In genomic region chr1:191963948-191964772, GRCm38 (mm10) we compare ENCODE assay signal across 8 mouse cellular contexts. TPM values are rescaled to one million over a fixed set of nuclear protein-coding genes. Genes with fewer than 3 reads are reported as not detected.
DNase-seq lines count a peak whose midpoint lies in the region; ATAC-seq and TF ChIP-seq lines count a peak whose summit lies in the region.

No protein-coding gene starts in this region.

- H3K4me1 ChIP-seq in heart, embryonic 16.5 days (ENCODE audit: control insufficient read depth, insufficient read depth, low read length) = no peaks in the 10 kb centered on the region
- H3K4me1 ChIP-seq in liver, embryonic 13.5 days (replicated peaks) = peaks cover 8% of the 10 kb centered on the region
- H3K4me1 ChIP-seq in stomach, embryonic 15.5 days = 0 out of 2 replicates have a peak, but pooled peaks cover 4% of the 10 kb centered on the region

- peak; percentile 70 for TF ChIP-seq CTCF in brain, embryonic 14.5 days (IDR thresholded peaks at IDR 0.05; ENCODE audit: borderline replicate concordance, extremely low read depth, insufficient read depth, insufficient read length)

- no peaks in the 10 kb centered on the region for H3K27me3 ChIP-seq in heart, embryonic 16.5 days (ENCODE audit: control insufficient read depth, insufficient read depth, low read length)
- H3K27me3 ChIP-seq in liver, embryonic 13.5 days = no peaks in the 10 kb centered on the region; the same call in 1 of the 2 replicates
- H3K27me3 ChIP-seq in stomach, embryonic 15.5 days (replicated peaks) = no peaks in the 10 kb centered on the region

- no peaks in the 10 kb centered on the region for H3K36me3 ChIP-seq in heart, embryonic 16.5 days (ENCODE audit: control insufficient read depth, insufficient read depth)
- H3K36me3 ChIP-seq in liver, embryonic 13.5 days = no peaks in the 10 kb centered on the region
- H3K36me3 ChIP-seq in stomach, embryonic 15.5 days = no peaks in the 10 kb centered on the region

- ATAC-seq in CD4-positive, CD25-positive, alpha-beta regulatory T cell, adult 4 months = peak; percentile 67
- peak; percentile 81 for ATAC-seq in erythroid progenitor cell, adult 5-6 weeks (replicated peaks; ENCODE audit: low FRiP score, poor library complexity, severe bottlenecking)
- peak; percentile 75 for ATAC-seq in heart, embryonic 16.5 days (replicated peaks; ENCODE audit: extremely low read depth, insufficient read depth, low FRiP score)
- ATAC-seq in liver, embryonic 13.5 days (ENCODE audit: low read depth) = peak; percentile 84
- ATAC-seq in stomach, embryonic 15.5 days (ENCODE audit: insufficient read depth, low FRiP score, low read depth) = peak; percentile 87

- WGBS in heart, embryonic 16.5 days = 31% methylated on average over 7 of the region's 8 CpGs
- WGBS in liver, embryonic 13.5 days (ENCODE audit: insufficient replicate concordance) = 16% methylated on average over 8 of the region's 8 CpGs
- WGBS in stomach, embryonic 15.5 days = 21% methylated on average over 8 of the region's 8 CpGs

- no peak overlapping the region for H3K9ac ChIP-seq in heart, embryonic 16.5 days (ENCODE audit: low read length)
- H3K9ac ChIP-seq in liver, embryonic 13.5 days = no peak overlapping the region
- no peak overlapping the region for H3K9ac ChIP-seq in stomach, embryonic 15.5 days

- no peak for TF ChIP-seq POLR2A in brain, embryonic 14.5 days (IDR thresholded peaks at IDR 0.05; ENCODE audit: borderline replicate concordance, extremely low read depth, insufficient read depth, insufficient read length, poor library complexity, severe bottlenecking)

- H3K4me2 ChIP-seq in heart, embryonic 16.5 days (ENCODE audit: low read depth, low read length) = no peak overlapping the region
- H3K4me2 ChIP-seq in liver, embryonic 13.5 days = no peak overlapping the region
- no peak overlapping the region for H3K4me2 ChIP-seq in stomach, embryonic 15.5 days

- DNase-seq in brain, embryonic 14.5 days (ENCODE audit: low read depth) = peak; percentile 67
- DNase-seq in kidney, postnatal 25 days = peak; percentile 96 to 98
- peak; percentile 76 for DNase-seq in liver, embryonic 13.5 days
- peak; percentile 84 for DNase-seq in neural tube, embryonic 10.5 days (ENCODE audit: extremely low spot score, low spot score)

- no peak overlapping the region for H3K4me3 ChIP-seq in heart, embryonic 16.5 days (ENCODE audit: low read length)
- H3K4me3 ChIP-seq in liver, embryonic 13.5 days (replicated peaks) = no peak overlapping the region
- H3K4me3 ChIP-seq in stomach, embryonic 15.5 days (replicated peaks) = no peak overlapping the region

- no peak overlapping the region for H3K27ac ChIP-seq in heart, embryonic 16.5 days (ENCODE audit: low read length)
- H3K27ac ChIP-seq in liver, embryonic 13.5 days = peak overlapping the region; percentile 61
- H3K27ac ChIP-seq in stomach, embryonic 15.5 days = no peak overlapping the region

- no peaks in the 10 kb centered on the region for H3K9me3 ChIP-seq in heart, embryonic 16.5 days (replicated peaks; ENCODE audit: control insufficient read depth, low read length)
- H3K9me3 ChIP-seq in liver, embryonic 13.5 days (replicated peaks) = no peaks in the 10 kb centered on the region
- H3K9me3 ChIP-seq in stomach, embryonic 15.5 days = no peaks in the 10 kb centered on the region

RNA-seq across cellular contexts. Expression of gene Rd3, which starts 13.0 kb away (rescaled TPM):
- polyA plus RNA-seq in CD4-positive, CD25-positive, alpha-beta regulatory T cell, adult 4 months (2017; shearing (Covaris generic)) = 1 to 10 TPM in 1 of 2 experiments, under 1 TPM in 1; 0.24 to 1.5 TPM
- 2.6 and 3.2 TPM in 2 replicates for polyA plus RNA-seq in brain, embryonic 14.5 days (2012; rRNA removed)
- not detected in 2 replicates for total RNA-seq in erythroid progenitor cell, adult 5-6 weeks (2015; ENCODE audit: low replicate concordance)
- total RNA-seq in erythroid progenitor cell, adult 5-6 weeks (2017; ENCODE audit: low replicate concordance) = not detected in 2 replicates
- polyA plus RNA-seq in heart, embryonic 16.5 days (2015; fragmentation: Nextera tagmentation; extraction: Ambion mirVana) = 5.2 and 5.9 TPM in 2 replicates
- polyA plus RNA-seq in liver, embryonic 13.5 days (2015; fragmentation: Nextera tagmentation; extraction: Ambion mirVana) = 0.06 and 0.14 TPM in 2 replicates
- 0.15 and 0.32 TPM in 2 replicates for polyA plus RNA-seq in stomach, embryonic 15.5 days (2015; fragmentation: Nextera tagmentation; extraction: Ambion mirVana)

RNA-seq across cellular contexts. Expression of gene Slc30a1, which starts 57.6 kb away (rescaled TPM):
- polyA plus RNA-seq in CD4-positive, CD25-positive, alpha-beta regulatory T cell, adult 4 months (2017; shearing (Covaris generic)) = 1 to 10 TPM; 1.4 to 1.8 TPM
- 8.8 and 11.4 TPM in 2 replicates for polyA plus RNA-seq in brain, embryonic 14.5 days (2012; rRNA removed)
- total RNA-seq in erythroid progenitor cell, adult 5-6 weeks (2015; ENCODE audit: low replicate concordance) = 12.6 and 16.6 TPM in 2 replicates
- 13.2 and 21.7 TPM in 2 replicates for total RNA-seq in erythroid progenitor cell, adult 5-6 weeks (2017; ENCODE audit: low replicate concordance)
- polyA plus RNA-seq in heart, embryonic 16.5 days (2015; fragmentation: Nextera tagmentation; extraction: Ambion mirVana) = 1.1 and 1.7 TPM in 2 replicates
- 2.7 and 3.0 TPM in 2 replicates for polyA plus RNA-seq in liver, embryonic 13.5 days (2015; fragmentation: Nextera tagmentation; extraction: Ambion mirVana)
- polyA plus RNA-seq in stomach, embryonic 15.5 days (2015; fragmentation: Nextera tagmentation; extraction: Ambion mirVana) = 4.5 and 4.9 TPM in 2 replicates
